Mouse (Mus musculus): Measurements from ENCODE around the gene Tbl2.

DNA sequence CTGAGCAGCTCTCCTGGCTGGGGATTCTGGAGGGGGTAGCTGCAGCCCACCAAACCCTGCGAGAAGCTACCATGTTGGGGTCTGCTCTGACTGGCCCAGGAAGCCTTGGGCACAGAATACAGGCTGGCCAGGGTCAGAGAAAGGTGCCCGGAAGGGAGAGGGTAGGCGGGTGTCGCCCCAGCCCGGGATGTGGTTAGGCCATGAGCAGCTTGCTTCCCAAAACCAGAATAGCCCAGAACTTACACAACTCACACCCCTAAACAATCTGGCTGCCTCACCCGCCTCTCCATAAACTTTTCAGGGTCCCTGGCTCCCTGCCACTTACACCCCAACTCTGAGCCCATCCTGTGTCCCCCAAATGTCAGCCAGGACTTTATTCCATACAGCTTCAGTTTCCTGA is 21.8 kb upstream of the Tbl2 start:
- TF ChIP-seq CTCF (IDR thresholded peaks at IDR 0.05; ENCODE audit: control insufficient read depth, insufficient read depth, low read length), result no peak
- TF ChIP-seq POLR2A (IDR thresholded peaks at IDR 0.05; ENCODE audit: borderline replicate concordance, control insufficient read depth, low read depth, low read length), result no peak

All from bone marrow, adult 2 months (tissue).